Mouse (Mus musculus): ENCODE measurements at regions not wholly inside any gene's neighbourhood (a gene's known extent, or its start where the extent isn't known, plus 50 kb on each side); places are given as distances from the start of the nearest gene placed in this dataset.

- TF ChIP-seq EP300 (IDR thresholded peaks at IDR 0.05) (no peak), CTCF (IDR thresholded peaks at IDR 0.05) (no peak)
These were observed 245.1 kb upstream of the Arx start for GRCm38 (mm10) chrX:93041096-93041495.

Data from lung, postnatal 0 days (tissue).